Mouse (Mus musculus) forebrain, embryonic 16.5 days (tissue): ENCODE results near the gene Eea1. TPM values are rescaled to one million over a fixed set of nuclear protein-coding genes. Genes with fewer than 3 reads are reported as not detected.

Experiments
- ATAC-seq: fragments of 200-750 bp; cut with Nextera tagmentation; 2 replicates; pipeline ENCODE4 v1.8.0; 2017; ENCODE audit warnings: mild to moderate bottlenecking, moderate library complexity
- H3K27ac ChIP-seq: fragments of 300-500 bp; sonication (generic); 2 replicates; pipeline ENCODE4 v1.5.1; 2014; ENCODE audit warnings: low read length, control low read depth
- H3K27me3 ChIP-seq: fragments of 300-500 bp; sonication (generic); replicated peaks from 2 replicates; pipeline ENCODE4 v1.6.1; 2014; ENCODE audit warnings: low read length; ENCODE audit not compliant: control insufficient read depth, insufficient read depth
- H3K36me3 ChIP-seq: fragments of 300-500 bp; sonication (generic); 2 replicates; pipeline ENCODE4 v1.6.1; 2014; ENCODE audit not compliant: control insufficient read depth, insufficient read depth
- H3K4me1 ChIP-seq: fragments of 300-500 bp; sonication (generic); replicated peaks from 2 replicates; pipeline ENCODE4 v1.6.1; 2014; ENCODE audit warnings: low read length; ENCODE audit not compliant: control insufficient read depth, insufficient read depth
- H3K4me2 ChIP-seq: fragments of 300-500 bp; sonication (generic); 2 replicates; pipeline ENCODE4 v1.6.1; 2014; ENCODE audit warnings: mild to moderate bottlenecking, low read length, control low read depth
- H3K4me3 ChIP-seq: fragments of 300-500 bp; sonication (generic); replicated peaks from 2 replicates; pipeline ENCODE4 v1.5.1; 2014; ENCODE audit warnings: mild to moderate bottlenecking, low read length, control low read depth
- H3K9ac ChIP-seq: fragments of 300-500 bp; sonication (generic); replicated peaks from 2 replicates; pipeline ENCODE4 v1.6.1; 2014; ENCODE audit warnings: low read depth, low read length, control low read depth
- H3K9me3 ChIP-seq: fragments of 300-500 bp; sonication (generic); 2 replicates; pipeline ENCODE4 v1.6.1; 2016; ENCODE audit warnings: low read length; ENCODE audit not compliant: control insufficient read depth
- WGBS: fragments of 180-500 bp; shearing (Covaris S2); extraction: QIAGEN DNeasy Blood & Tissue Kit; methylation state at CpG from one replicate; pipeline ENCODE4 v1.1.7; 2014; 5-methylcytosine and 5-hydroxymethylcytosine counted together
- polyA plus RNA-seq: library from polyadenylated mRNA; unstranded; fragments of >200 nt; fragmentation: Nextera tagmentation; extraction: Ambion mirVana; gene quantifications from 2 replicates; pipeline ENCODE4 v1.2.1, GENCODE M21; 2015

Gene Eea1
- polyA plus RNA-seq, 1 experiment from 2014 or later: 16.6 TPM

- Histone ChIP-seq H3K36me3 (no peaks in the 10 kb centered on the region; the same call in 1 of the 2 replicates), H3K9me3 (no peaks in the 10 kb centered on the region), H3K4me1 (no peaks in the 10 kb centered on the region), H3K4me2 (no peak overlapping the region), H3K27me3 (no peaks in the 10 kb centered on the region), H3K27ac (no peak overlapping the region), H3K4me3 (no peak overlapping the region), H3K9ac (no peak overlapping the region)
- 81% methylated on average over 3 of the region's 3 CpGs for WGBS
- no peak for ATAC-seq
Observed at GRCm38 (mm10) chr10:96034106-96034505, 93.7 kb downstream of the Eea1 start.

DNA sequence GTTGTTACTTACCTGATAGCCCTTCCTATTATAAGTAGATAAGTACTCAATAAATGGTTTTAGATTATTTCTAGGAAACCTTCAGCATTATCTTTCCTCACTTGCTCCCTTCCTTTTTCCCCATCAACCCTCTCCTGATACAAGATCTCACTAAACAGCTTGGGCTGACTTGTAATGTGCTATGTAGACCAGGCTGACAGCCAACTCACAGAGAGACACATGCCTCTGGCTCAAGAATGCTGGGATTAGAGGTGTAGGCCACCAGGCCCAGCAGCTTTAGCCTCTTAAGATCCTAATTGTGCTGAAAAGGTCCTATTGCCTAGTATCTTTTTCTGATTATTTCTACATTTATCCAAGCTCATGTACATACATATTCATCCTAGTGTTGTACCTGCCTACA is 95.5 kb downstream of the Eea1 start:
- H3K27ac ChIP-seq: no peak overlapping the region
- no peaks in the 10 kb centered on the region for H3K9me3 ChIP-seq
- H3K9ac ChIP-seq: no peak overlapping the region
- no peak overlapping the region for H3K4me2 ChIP-seq
- no peaks in the 10 kb centered on the region; the same call in 1 of the 2 replicates for H3K36me3 ChIP-seq
- ATAC-seq: no peak
- H3K4me3 ChIP-seq: no peak overlapping the region
- H3K27me3 ChIP-seq: no peaks in the 10 kb centered on the region
- no peaks in the 10 kb centered on the region for H3K4me1 ChIP-seq

- H3K9me3 ChIP-seq: no peaks in the 10 kb centered on the region
- no peak overlapping the region for H3K9ac ChIP-seq
- no peaks in the 10 kb centered on the region for H3K4me1 ChIP-seq
- no peak overlapping the region for H3K27ac ChIP-seq
- 0 out of 2 replicates have a peak, but pooled peaks have one; percentile 45 for ATAC-seq
- H3K4me2 ChIP-seq: no peak overlapping the region
- H3K36me3 ChIP-seq: 0 out of 2 replicates have a peak, but pooled peaks cover 2% of the 10 kb centered on the region
- no peak overlapping the region for H3K4me3 ChIP-seq
- 80% methylated on average over 2 of the region's 2 CpGs for WGBS
- H3K27me3 ChIP-seq: no peaks in the 10 kb centered on the region
Observed at GRCm38 (mm10) chr10:96044216-96044615, 103.8 kb downstream of the Eea1 start.

GRCm38 (mm10) chr10:96047960-96048536 is 107.6 kb downstream of the Eea1 start:
- H3K9me3 ChIP-seq: no peaks in the 10 kb centered on the region
- no peak overlapping the region for H3K4me2 ChIP-seq
- no peaks in the 10 kb centered on the region for H3K36me3 ChIP-seq
- ATAC-seq: no peak
- H3K9ac ChIP-seq: no peak overlapping the region
- H3K4me3 ChIP-seq: no peak overlapping the region
- H3K4me1 ChIP-seq: no peaks in the 10 kb centered on the region
- 47% methylated on average over 9 of the region's 9 CpGs for WGBS
- no peaks in the 10 kb centered on the region for H3K27me3 ChIP-seq
- no peak overlapping the region for H3K27ac ChIP-seq

- H3K27me3 ChIP-seq: no peaks in the 10 kb centered on the region
- H3K27ac ChIP-seq: no peak overlapping the region
- ATAC-seq: no peak
- WGBS: 87% methylated on average over 3 of the region's 3 CpGs
- H3K4me2 ChIP-seq: no peak overlapping the region
- no peaks in the 10 kb centered on the region for H3K9me3 ChIP-seq
- no peaks in the 10 kb centered on the region for H3K36me3 ChIP-seq
- H3K9ac ChIP-seq: no peak overlapping the region
- no peak overlapping the region for H3K4me3 ChIP-seq
- H3K4me1 ChIP-seq: no peaks in the 10 kb centered on the region
Observed at GRCm38 (mm10) chr10:96048550-96048949, 108.1 kb downstream of the Eea1 start.

DNA sequence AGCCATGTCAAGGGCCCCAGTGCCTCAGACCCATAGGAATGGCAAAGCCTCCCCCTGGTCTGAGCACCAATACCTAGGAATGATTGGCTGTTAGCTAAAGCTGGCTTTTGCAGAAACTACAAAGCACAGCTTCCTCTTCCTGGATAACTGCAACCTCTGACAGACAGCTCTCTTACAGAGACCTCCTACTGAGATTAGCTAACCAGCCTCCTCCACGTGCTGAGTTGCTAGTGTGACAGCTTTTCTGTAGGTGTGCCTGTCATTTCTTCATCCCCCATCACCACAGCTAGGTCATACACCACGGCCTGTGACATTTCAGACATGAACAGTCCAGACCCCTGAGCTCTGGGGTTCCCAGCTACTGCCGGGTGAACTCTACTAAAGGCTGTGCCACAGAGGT is 126.9 kb downstream of the Eea1 start:
- Histone ChIP-seq H3K36me3 (no peaks in the 10 kb centered on the region), H3K9me3 (no peaks in the 10 kb centered on the region), H3K4me3 (no peak overlapping the region), H3K9ac (no peak overlapping the region), H3K4me1 (no peaks in the 10 kb centered on the region), H3K27ac (no peak overlapping the region), H3K27me3 (no peaks in the 10 kb centered on the region), H3K4me2 (no peak overlapping the region)
- ATAC-seq: no peak
- 57% methylated on average over 3 of the region's 3 CpGs for WGBS

- H3K36me3 ChIP-seq: no peaks in the 10 kb centered on the region
- H3K4me1 ChIP-seq: peaks cover 6% of the 10 kb centered on the region; the same call in 1 of the 2 replicates
- H3K27me3 ChIP-seq: no peaks in the 10 kb centered on the region
- H3K9ac ChIP-seq: no peak overlapping the region
- no peak overlapping the region for H3K27ac ChIP-seq
- no peaks in the 10 kb centered on the region for H3K9me3 ChIP-seq
- WGBS: 86% methylated on average over 7 of the region's 7 CpGs
- no peak overlapping the region for H3K4me3 ChIP-seq
- no peak overlapping the region for H3K4me2 ChIP-seq
- ATAC-seq: no peak
Observed at GRCm38 (mm10) chr10:96074386-96074785, 133.9 kb downstream of the Eea1 start.

DNA sequence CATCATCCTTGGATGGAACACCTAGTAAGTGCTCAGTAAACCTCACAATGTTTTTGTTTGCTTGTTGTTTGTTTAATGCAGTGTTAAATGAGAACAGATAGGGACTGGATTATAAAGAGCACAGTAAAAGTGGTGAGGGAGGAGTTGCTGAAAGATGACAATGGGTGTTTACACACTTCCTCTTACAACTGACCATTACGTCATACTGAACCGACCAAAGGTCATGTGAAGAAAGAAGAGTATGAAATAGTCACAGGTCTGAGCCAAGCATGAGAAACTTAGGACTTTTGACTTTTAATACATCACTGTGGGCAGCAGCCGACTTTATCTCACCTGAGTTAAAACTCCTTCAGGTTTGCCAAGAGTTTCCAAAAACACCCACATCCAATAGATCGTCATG is 135.0 kb downstream of the Eea1 start:
- no peak overlapping the region for H3K27ac ChIP-seq
- no peak overlapping the region for H3K4me2 ChIP-seq
- WGBS: 77% methylated on average over 4 of the region's 4 CpGs
- H3K4me3 ChIP-seq: no peak overlapping the region
- H3K4me1 ChIP-seq: peaks cover 6% of the 10 kb centered on the region; the same call in 1 of the 2 replicates
- no peaks in the 10 kb centered on the region for H3K9me3 ChIP-seq
- H3K36me3 ChIP-seq: no peaks in the 10 kb centered on the region
- no peak overlapping the region for H3K9ac ChIP-seq
- no peaks in the 10 kb centered on the region for H3K27me3 ChIP-seq
- ATAC-seq: no peak

GRCm38 (mm10) chr10:96075880-96076279 is 135.4 kb downstream of the Eea1 start:
- H3K4me3 ChIP-seq: no peak overlapping the region
- no peak overlapping the region for H3K9ac ChIP-seq
- ATAC-seq: no peak
- H3K27ac ChIP-seq: no peak overlapping the region
- H3K27me3 ChIP-seq: no peaks in the 10 kb centered on the region
- H3K36me3 ChIP-seq: no peaks in the 10 kb centered on the region
- no peak overlapping the region for H3K4me2 ChIP-seq
- WGBS: 13% methylated on average over 7 of the region's 7 CpGs
- no peaks in the 10 kb centered on the region for H3K9me3 ChIP-seq
- peaks cover 6% of the 10 kb centered on the region; the same call in 1 of the 2 replicates for H3K4me1 ChIP-seq

DNA sequence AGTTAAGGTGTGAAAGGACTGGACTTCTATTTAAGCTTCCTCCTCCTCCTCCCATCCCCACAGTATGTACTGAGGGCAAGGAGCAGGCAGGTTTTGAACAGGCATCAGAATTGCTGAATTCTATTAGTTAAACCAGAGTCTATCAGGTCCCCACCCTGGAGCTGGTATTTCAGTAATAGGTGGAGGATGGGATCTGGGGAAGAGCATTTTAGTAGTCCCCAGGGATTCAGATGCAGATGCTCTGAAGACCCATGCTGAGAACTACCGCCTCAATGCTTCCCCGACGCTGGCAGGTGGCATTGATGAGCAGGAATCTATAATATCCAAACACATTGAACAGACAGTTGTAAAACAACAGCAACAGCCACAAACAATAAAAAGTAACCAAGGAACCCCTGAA is 136.0 kb downstream of the Eea1 start:
- H3K36me3 ChIP-seq: no peaks in the 10 kb centered on the region
- no peaks in the 10 kb centered on the region for H3K9me3 ChIP-seq
- ATAC-seq: no peak
- no peak overlapping the region for H3K4me2 ChIP-seq
- 58% methylated on average over 3 of the region's 3 CpGs for WGBS
- H3K9ac ChIP-seq: no peak overlapping the region
- H3K27me3 ChIP-seq: no peaks in the 10 kb centered on the region
- no peak overlapping the region for H3K4me3 ChIP-seq
- H3K27ac ChIP-seq: no peak overlapping the region
- peaks cover 6% of the 10 kb centered on the region; the same call in 1 of the 2 replicates for H3K4me1 ChIP-seq
